Mouse (Mus musculus): ENCODE data around the gene Gm13420.

Gene Gm13420

DNA sequence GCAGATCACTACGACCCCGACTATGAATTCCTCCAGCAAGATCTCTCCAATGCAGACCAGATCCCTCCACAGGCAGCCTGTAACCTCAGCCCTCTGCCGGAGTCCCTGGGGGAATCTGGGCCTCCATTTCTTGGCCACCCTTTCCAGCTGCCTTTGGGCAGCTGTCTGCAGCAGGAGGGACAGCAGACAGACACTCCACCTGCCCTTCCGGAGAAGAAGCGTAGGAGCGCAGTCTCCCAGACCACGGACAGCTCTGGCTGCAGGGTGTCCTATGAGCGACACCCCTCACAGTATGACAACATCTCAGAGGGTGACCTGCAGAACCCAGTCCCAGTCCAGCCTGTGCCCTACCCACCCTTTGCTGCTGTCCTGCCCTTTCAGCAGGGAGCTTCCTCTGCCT is 49.3 kb downstream of the Gm13420 start:
- DNase-seq (ENCODE audit: low read depth, low spot score), result no peak

DNA sequence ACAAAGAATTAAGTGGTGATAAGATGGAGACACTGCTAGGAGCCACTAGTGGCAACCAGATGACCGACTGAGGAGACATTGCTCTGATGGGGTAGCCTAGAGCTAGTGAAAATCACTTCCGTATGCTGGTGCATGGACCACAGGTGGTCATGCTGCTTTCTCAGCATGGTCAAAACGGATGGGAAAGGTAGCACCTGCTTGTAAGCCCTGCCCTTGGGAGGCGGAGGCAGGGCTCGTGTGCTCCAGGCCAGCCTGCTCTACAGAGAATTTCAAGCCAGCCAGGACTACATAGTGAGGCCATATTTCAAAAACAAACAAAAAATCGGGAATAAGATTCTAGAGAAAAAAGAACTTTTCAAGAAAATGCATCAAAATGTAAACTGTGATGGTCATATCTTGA is 50.1 kb downstream of the Gm13420 start:
- DNase-seq (ENCODE audit: low read depth, low spot score), result no peak

GRCm38 (mm10) chr2:29700898-29701297 is 50.6 kb downstream of the Gm13420 start:
- DNase-seq (ENCODE audit: low read depth, low spot score), result no peak

- DNase-seq (ENCODE audit: low read depth, low spot score), result no peak
Observed at GRCm38 (mm10) chr2:29698421-29699290, 52.8 kb downstream of the Gm13420 start.

- no peak for DNase-seq (ENCODE audit: low read depth, low spot score)
Observed at GRCm38 (mm10) chr2:29696207-29696800, 55.2 kb downstream of the Gm13420 start.

All from CD4-positive, CD25-positive, alpha-beta regulatory T cell, adult 2 months (primary cell).